Mouse (Mus musculus) gastrocnemius, postnatal 25 days (tissue): ENCODE results near the gene Slc26a8. TPM values are rescaled to one million over a fixed set of nuclear protein-coding genes. Genes with fewer than 3 reads are reported as not detected.

Source experiments
- DNase-seq: peaks from one replicate; pipeline ENCODE4 v3.0.0; 2022
- total RNA-seq, 2 experiments: library from RNA; stranded (reverse); gene quantifications; 1 replicate in 1 of 2; 2 replicates in 1 of 2; pipeline ENCODE4 v1.2.3; 2021

Slc26a8 gene
- total RNA-seq, 2 experiments from 2014 or later: 0.27 TPM; not detected in 1

GRCm38 (mm10) chr17:28591476-28591875 lies 98.6 kb downstream of the Slc26a8 start:
- no peak for DNase-seq

GRCm38 (mm10) chr17:28590596-28590995 lies 99.4 kb downstream of the Slc26a8 start:
- no peak for DNase-seq

- no peak for DNase-seq
Measured at GRCm38 (mm10) chr17:28588591-28588990, 101.4 kb downstream of the Slc26a8 start.

Other genes starting within 250 kb of the Slc26a8 start
- 10 to 100 TPM; 61.0 to 63.6 TPM for gene Fkbp5, start 172.7 kb downstream of the Slc26a8 start, total RNA-seq
- not detected for gene Armc12, start 159.4 kb downstream of the Slc26a8 start, total RNA-seq
- not detected for gene Clpsl2, start 140.8 kb downstream of the Slc26a8 start, total RNA-seq
- gene Clps, start 129.5 kb downstream of the Slc26a8 start, total RNA-seq: not detected
- not detected for gene Lhfpl5, start 114.6 kb downstream of the Slc26a8 start, total RNA-seq
- gene Srpk1, start 67.5 kb downstream of the Slc26a8 start, total RNA-seq: 10 to 100 TPM; 25.0 to 31.4 TPM
- 10 to 100 TPM; 68.0 to 81.3 TPM for gene Mapk14, start 1.1 kb upstream of the Slc26a8 start, total RNA-seq
- gene AC170998.1, start 35.9 kb upstream of the Slc26a8 start, total RNA-seq: under 1 TPM in 1 of 2 experiments, not detected in 1; 0.94 TPM
- gene Mapk13, start 79.1 kb upstream of the Slc26a8 start, total RNA-seq: under 1 TPM in 1 of 2 experiments, not detected in 1; 0.16 TPM
- gene Brpf3, start 110.9 kb upstream of the Slc26a8 start, total RNA-seq: 10 to 100 TPM; 12.1 to 12.3 TPM
- not detected for gene Pnpla1, start 168.2 kb upstream of the Slc26a8 start, total RNA-seq
- gene 4930539E08Rik, start 225.1 kb upstream of the Slc26a8 start, total RNA-seq: not detected